Mouse (Mus musculus): ENCODE measurements around the gene Loxl3.

- TF ChIP-seq CTCF (IDR thresholded peaks at IDR 0.05; ENCODE audit: low read depth, low read length), result no peak
- TF ChIP-seq POLR2A (IDR thresholded peaks at IDR 0.05; ENCODE audit: borderline replicate concordance, low read depth, low read length), result no peak
Measured at GRCm38 (mm10) chr6:83068221-83068620, 34.2 kb downstream of the Loxl3 start.
